Mouse (Mus musculus): ENCODE data around the gene Set. TPM values are rescaled to one million over a fixed set of nuclear protein-coding genes. Genes with fewer than 3 reads are reported as not detected.

Gene Set
- total and polyA plus RNA-seq, 3 experiments = 250 to 973 (median 580) TPM

DNA sequence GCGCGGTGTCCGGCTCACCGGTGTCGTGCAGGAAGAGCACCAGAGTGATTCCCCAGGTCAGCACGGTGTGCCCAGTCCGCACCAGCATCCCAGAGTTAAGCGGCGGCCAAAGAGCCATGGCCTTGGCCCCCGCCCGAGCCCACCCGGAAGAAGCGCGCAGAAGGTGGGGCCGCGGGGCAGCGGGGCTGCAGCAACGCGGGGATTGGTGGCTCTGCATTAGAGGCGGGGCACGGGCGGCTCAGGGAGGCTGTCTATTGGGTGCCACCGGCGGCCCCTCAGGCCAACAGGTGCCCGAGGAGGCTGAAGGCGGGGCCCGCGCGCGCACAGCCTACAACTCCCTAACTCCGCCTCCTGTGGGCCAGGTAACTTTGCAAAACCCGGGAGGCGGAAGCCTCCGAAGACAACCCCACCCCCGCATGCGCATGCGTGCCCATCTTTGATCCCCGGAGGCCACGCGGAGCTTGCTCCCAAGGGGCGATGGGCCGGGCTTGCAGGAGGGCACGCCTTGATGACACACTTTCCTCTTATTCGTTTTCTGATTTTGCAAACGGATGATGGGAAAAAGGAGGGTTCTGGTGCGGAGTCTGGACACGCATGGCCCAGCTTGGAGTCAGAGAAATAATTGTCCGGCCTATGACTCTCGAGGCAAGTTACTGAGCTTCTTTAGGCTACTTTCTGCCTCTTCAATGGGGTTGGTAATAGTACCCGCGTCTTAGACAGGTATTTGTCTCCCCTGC lies 36.5 kb downstream of the Set start, which contains the start of gene Zdhhc12 (continued):
- TF ChIP-seq RAD21 (IDR thresholded peaks at IDR 0.05; ENCODE audit: low read depth, low read length) (no peak), SMC3 (IDR thresholded peaks at IDR 0.05; ENCODE audit: low read depth, low read length) (no peak), E2F4 (IDR thresholded peaks at IDR 0.05; ENCODE audit: borderline replicate concordance, low read depth, low read length) (no peak)

DNA sequence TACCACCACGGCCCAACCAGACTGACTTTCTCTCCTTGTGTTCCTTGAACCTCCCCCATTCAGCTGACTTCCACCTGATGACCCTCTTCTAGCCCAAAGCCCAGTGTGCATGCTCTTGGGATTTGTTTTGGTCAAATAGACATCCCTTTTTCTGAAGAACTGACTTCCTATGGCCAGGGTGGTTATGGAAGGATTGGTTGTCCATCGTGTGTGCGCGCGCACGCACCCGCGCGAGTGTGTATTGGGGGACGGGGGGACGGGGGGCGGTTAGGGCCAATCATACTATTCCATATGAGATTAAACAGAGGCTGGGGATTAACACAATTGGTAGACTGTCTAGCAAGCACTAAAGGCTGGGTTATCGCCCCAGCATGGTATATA lies 37.0 kb downstream of the Set start:
- no peaks in the 10 kb centered on the region for H3K9me3 ChIP-seq (replicated peaks; ENCODE audit: insufficient read depth, low read length)
- peak overlapping the region; percentile 74 for H3K27ac ChIP-seq (ENCODE audit: control insufficient read depth, low read depth, low read length)
- peaks cover 20% of the 10 kb centered on the region for H3K79me2 ChIP-seq (ENCODE audit: control insufficient read depth, insufficient read depth, low read length, poor library complexity)
- H3K36me3 ChIP-seq (ENCODE audit: control insufficient read depth in 1 of 2, insufficient read depth in 2 of 2, low read length in 2 of 2) = peaks cover 0 to 6% of the 10 kb centered on the region in 2 experiments; a peak in 1 of 4 replicates
- no peaks in the 10 kb centered on the region for H3K27me3 ChIP-seq (ENCODE audit: control insufficient read depth in 1 of 2, insufficient read depth in 2 of 2, low read length in 2 of 2)
- peak; percentile 80 for DNase-seq (ENCODE audit: low read depth, low spot score)
- H3K4me3 ChIP-seq (ENCODE audit: control insufficient read depth in 1 of 2, insufficient read depth in 1 of 2, low read depth in 2 of 2, low read length in 2 of 2) = peak overlapping the region; percentile 79 to 82
- TF ChIP-seq KAT2A (conservative IDR thresholded peaks at IDR 0.05; ENCODE audit: low read depth, low read length) = no peak
- no peak for TF ChIP-seq MYB (IDR thresholded peaks at IDR 0.05; ENCODE audit: low read depth, low read length)
- no peak for TF ChIP-seq MXI1 (IDR thresholded peaks at IDR 0.05; ENCODE audit: low read depth, low read length)
- TF ChIP-seq ELF1 (IDR thresholded peaks at IDR 0.05; ENCODE audit: low read depth, low read length) = no peak
- TF ChIP-seq NRF1 (IDR thresholded peaks at IDR 0.05; ENCODE audit: insufficient read depth, low read depth, low read length, poor library complexity, severe bottlenecking) = peak; percentile 57
- no peak for TF ChIP-seq ZKSCAN1 (IDR thresholded peaks at IDR 0.05; ENCODE audit: low read depth, low read length)
- TF ChIP-seq CHD2 (IDR thresholded peaks at IDR 0.05; ENCODE audit: low read length) = no peak
- no peak for TF ChIP-seq POLR2AphosphoS5 (IDR thresholded peaks at IDR 0.05; ENCODE audit: borderline replicate concordance, low read depth, low read length)
- TF ChIP-seq USF2 (IDR thresholded peaks at IDR 0.05; ENCODE audit: borderline replicate concordance in 1 of 2, insufficient read depth in 1 of 2, low read depth in 1 of 2, low read length in 2 of 2) = no peak
- no peak for TF ChIP-seq TCF12 (IDR thresholded peaks at IDR 0.05; ENCODE audit: low read depth, low read length)
- TF ChIP-seq MAFK (IDR thresholded peaks at IDR 0.05; ENCODE audit: borderline replicate concordance, low read depth, low read length) = no peak
- no peak; the same call in none of the 2 replicates for TF ChIP-seq TBP (IDR thresholded peaks at IDR 0.05; ENCODE audit: low read depth, low read length)
- no peak for TF ChIP-seq USF1 (IDR thresholded peaks at IDR 0.05; ENCODE audit: low read depth, low read length)
- TF ChIP-seq POLR2A (IDR thresholded peaks at IDR 0.05; ENCODE audit: control insufficient read depth in 1 of 2, insufficient read depth in 1 of 2, low read depth in 1 of 2, low read length in 2 of 2, poor library complexity in 1 of 2) = peak in 1 of 2 experiments; percentile 30; a peak in 2 of 4 replicates
- TF ChIP-seq JUND (IDR thresholded peaks at IDR 0.05; ENCODE audit: low read depth, low read length) = no peak
- no peak for TF ChIP-seq E2F4 (IDR thresholded peaks at IDR 0.05; ENCODE audit: borderline replicate concordance, low read depth, low read length)
- TF ChIP-seq GATA1 (IDR thresholded peaks at IDR 0.05; ENCODE audit: low read depth, low read length) = no peak
- TF ChIP-seq RAD21 (IDR thresholded peaks at IDR 0.05; ENCODE audit: low read depth, low read length) = no peak
- no peak for TF ChIP-seq SMC3 (IDR thresholded peaks at IDR 0.05; ENCODE audit: low read depth, low read length)
- no peak for TF ChIP-seq NELFE (IDR thresholded peaks at IDR 0.05; ENCODE audit: low read depth, low read length)
- no peak for TF ChIP-seq ZC3H11A (IDR thresholded peaks at IDR 0.05; ENCODE audit: low read depth, low read length)
- no peak for TF ChIP-seq RCOR1 (IDR thresholded peaks at IDR 0.05; ENCODE audit: low read depth, low read length)
- TF ChIP-seq UBTF (IDR thresholded peaks at IDR 0.05; ENCODE audit: borderline replicate concordance, insufficient read depth, low read depth, low read length) = no peak
- no peak for TF ChIP-seq SIN3A (IDR thresholded peaks at IDR 0.05; ENCODE audit: low read length)
- TF ChIP-seq EP300 (IDR thresholded peaks at IDR 0.05; ENCODE audit: low read depth in 1 of 2, low read length in 2 of 2) = no peak
- no peak for TF ChIP-seq MEF2A (IDR thresholded peaks at IDR 0.05; ENCODE audit: extremely low read depth, insufficient replicate concordance, low read depth, low read length, poor library complexity, severe bottlenecking)
- peak; percentile 81 for TF ChIP-seq ZMIZ1 (IDR thresholded peaks at IDR 0.05; ENCODE audit: low read depth, low read length)
- peaks cover 0 to 16% of the 10 kb centered on the region in 2 experiments; a peak in 2 of 4 replicates for H3K4me1 ChIP-seq (ENCODE audit: control insufficient read depth in 1 of 2, insufficient read depth in 2 of 2, low read length in 2 of 2)
- H3K9ac ChIP-seq (ENCODE audit: control insufficient read depth, low read depth, low read length, poor library complexity, severe bottlenecking) = peak overlapping the region; percentile 85
